Mouse (Mus musculus): ENCODE measurements around the gene Ier2. TPM values are rescaled to one million over a fixed set of nuclear protein-coding genes. Genes with fewer than 3 reads are reported as not detected.
"Not testable (repeated sequence)": the region's sequence is repeated elsewhere in the genome, so short reads cannot be mapped to it uniquely, and the experiment has no call there.

Gene Ier2
- polyA plus RNA-seq, 1 experiment, result 333 TPM

GRCm38 (mm10) chr8:84634849-84635304 lies 27.8 kb downstream of the Ier2 start:
- Histone ChIP-seq H3K9me3 (peaks cover 6% of the 10 kb centered on the region), H3K4me3 (replicated peaks) (no peak overlapping the region), H3K36me3 (replicated peaks; ENCODE audit: low read length) (no peaks in the 10 kb centered on the region), H3K27me3 (replicated peaks) (peaks cover 53% of the 10 kb centered on the region), H3K4me1 (peaks cover 5% of the 10 kb centered on the region)
- TF ChIP-seq GATA1 (IDR thresholded peaks at IDR 0.05; ENCODE audit: borderline replicate concordance, low read length), result no peak
- no peak for TF ChIP-seq FLI1 (IDR thresholded peaks at IDR 0.05; ENCODE audit: low read length)

- Histone ChIP-seq H3K27me3 (replicated peaks) (peaks cover 55% of the 10 kb centered on the region), H3K4me1 (peaks cover 5% of the 10 kb centered on the region), H3K9me3 (peaks cover 6% of the 10 kb centered on the region), H3K36me3 (replicated peaks; ENCODE audit: low read length) (no peaks in the 10 kb centered on the region), H3K4me3 (replicated peaks) (no peak overlapping the region)
- TF ChIP-seq GATA1 (IDR thresholded peaks at IDR 0.05; ENCODE audit: borderline replicate concordance, low read length), result no peak
Measured at GRCm38 (mm10) chr8:84633841-84634584, 28.6 kb downstream of the Ier2 start.

DNA sequence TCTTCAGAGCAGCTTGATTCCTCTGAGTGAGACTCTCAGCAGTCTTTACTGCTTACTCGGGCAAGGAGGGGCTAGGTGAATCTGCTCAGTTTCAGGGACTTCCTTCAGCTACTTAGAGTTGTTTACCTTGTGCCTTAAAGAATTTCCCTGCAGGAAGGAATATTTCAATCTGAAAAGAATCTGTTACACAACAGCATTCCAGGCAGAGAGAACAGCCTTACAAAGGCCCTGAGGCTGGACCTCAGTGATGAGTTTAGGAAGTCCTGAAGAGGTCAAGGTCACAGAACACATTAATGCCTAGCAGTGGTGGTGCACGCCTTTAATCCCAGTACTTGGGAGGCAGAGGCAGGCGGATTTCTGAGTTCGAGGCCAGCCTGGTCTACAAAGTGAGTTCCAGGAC lies 30.8 kb downstream of the Ier2 start:
- Histone ChIP-seq H3K9me3 (peaks cover 6% of the 10 kb centered on the region), H3K4me1 (no peaks in the 10 kb centered on the region; the same call in 1 of the 2 replicates), H3K4me3 (replicated peaks) (no peak overlapping the region), H3K36me3 (replicated peaks; ENCODE audit: low read length) (no peaks in the 10 kb centered on the region), H3K27me3 (replicated peaks) (peaks cover 42% of the 10 kb centered on the region)
- TF ChIP-seq FLI1 (IDR thresholded peaks at IDR 0.05; ENCODE audit: low read length) (no peak), GATA1 (IDR thresholded peaks at IDR 0.05; ENCODE audit: borderline replicate concordance, low read length) (no peak)

GRCm38 (mm10) chr8:84630145-84630544 lies 32.5 kb downstream of the Ier2 start:
- no peak overlapping the region for H3K4me3 ChIP-seq (replicated peaks)
- H3K9me3 ChIP-seq, result peaks cover 6% of the 10 kb centered on the region
- no peak for TF ChIP-seq FLI1 (IDR thresholded peaks at IDR 0.05; ENCODE audit: low read length)
- no peak for TF ChIP-seq GATA1 (IDR thresholded peaks at IDR 0.05; ENCODE audit: borderline replicate concordance, low read length)
- H3K27me3 ChIP-seq (replicated peaks), result peaks cover 42% of the 10 kb centered on the region
- H3K4me1 ChIP-seq, result no peaks in the 10 kb centered on the region; the same call in 1 of the 2 replicates
- H3K36me3 ChIP-seq (replicated peaks; ENCODE audit: low read length), result no peaks in the 10 kb centered on the region

GRCm38 (mm10) chr8:84629586-84629985 lies 33.1 kb downstream of the Ier2 start:
- Histone ChIP-seq H3K9me3 (peaks cover 6% of the 10 kb centered on the region), H3K4me1 (no peaks in the 10 kb centered on the region; the same call in 1 of the 2 replicates), H3K4me3 (replicated peaks) (no peak overlapping the region), H3K36me3 (replicated peaks; ENCODE audit: low read length) (no peaks in the 10 kb centered on the region), H3K27me3 (replicated peaks) (peaks cover 38% of the 10 kb centered on the region)
- no peak for TF ChIP-seq FLI1 (IDR thresholded peaks at IDR 0.05; ENCODE audit: low read length)
- no peak for TF ChIP-seq GATA1 (IDR thresholded peaks at IDR 0.05; ENCODE audit: borderline replicate concordance, low read length)

GRCm38 (mm10) chr8:84623425-84623824 lies 39.2 kb downstream of the Ier2 start:
- H3K4me1 ChIP-seq; H3K36me3 ChIP-seq (replicated peaks; ENCODE audit: low read length): not testable (repeated sequence)

GRCm38 (mm10) chr8:84621102-84621625 lies 41.5 kb downstream of the Ier2 start:
- no peaks in the 10 kb centered on the region for H3K36me3 ChIP-seq (replicated peaks; ENCODE audit: low read length)
- H3K4me1 ChIP-seq, result no peaks in the 10 kb centered on the region
- peaks cover 53% of the 10 kb centered on the region for H3K27me3 ChIP-seq (replicated peaks)
- TF ChIP-seq GATA1 (IDR thresholded peaks at IDR 0.05; ENCODE audit: borderline replicate concordance, low read length) (no peak), FLI1 (IDR thresholded peaks at IDR 0.05; ENCODE audit: low read length) (no peak)
- no peak overlapping the region for H3K4me3 ChIP-seq (replicated peaks)
- H3K9me3 ChIP-seq, result no peaks in the 10 kb centered on the region

More at GRCm38 (mm10) chr8:84623425-84623824, 39.2 kb downstream of the Ier2 start:
- H3K27me3 ChIP-seq (replicated peaks), result peaks cover 43% of the 10 kb centered on the region
- not testable (repeated sequence) for H3K9me3 ChIP-seq; H3K4me3 ChIP-seq (replicated peaks)

DNA sequence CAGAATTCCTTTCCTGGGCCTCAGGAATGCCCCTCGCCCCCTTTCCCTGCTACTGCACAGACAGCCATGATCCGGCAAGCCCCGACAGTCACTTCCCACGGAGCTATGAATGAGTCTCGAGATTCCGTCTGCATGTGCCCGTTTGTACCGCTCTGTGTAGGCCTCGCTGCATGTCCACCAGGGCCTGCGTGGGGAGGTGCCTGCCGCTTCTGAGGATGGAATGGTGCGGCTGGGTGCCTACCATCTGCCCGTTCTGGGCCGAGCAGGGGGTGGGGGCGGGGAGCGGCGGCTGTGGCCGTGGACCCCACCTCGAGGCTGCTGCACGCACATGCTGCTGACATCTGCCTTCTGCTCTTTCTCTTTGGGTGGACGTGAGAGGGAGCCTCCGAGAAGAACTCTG lies 45.6 kb downstream of the Ier2 start:
- TF ChIP-seq GATA1 (IDR thresholded peaks at IDR 0.05; ENCODE audit: borderline replicate concordance, low read length) (no peak), FLI1 (IDR thresholded peaks at IDR 0.05; ENCODE audit: low read length) (no peak)
- Histone ChIP-seq H3K4me1 (no peaks in the 10 kb centered on the region), H3K36me3 (replicated peaks; ENCODE audit: low read length) (no peaks in the 10 kb centered on the region), H3K27me3 (replicated peaks) (peaks cover 68% of the 10 kb centered on the region), H3K4me3 (replicated peaks) (no peak overlapping the region), H3K9me3 (no peaks in the 10 kb centered on the region)

DNA sequence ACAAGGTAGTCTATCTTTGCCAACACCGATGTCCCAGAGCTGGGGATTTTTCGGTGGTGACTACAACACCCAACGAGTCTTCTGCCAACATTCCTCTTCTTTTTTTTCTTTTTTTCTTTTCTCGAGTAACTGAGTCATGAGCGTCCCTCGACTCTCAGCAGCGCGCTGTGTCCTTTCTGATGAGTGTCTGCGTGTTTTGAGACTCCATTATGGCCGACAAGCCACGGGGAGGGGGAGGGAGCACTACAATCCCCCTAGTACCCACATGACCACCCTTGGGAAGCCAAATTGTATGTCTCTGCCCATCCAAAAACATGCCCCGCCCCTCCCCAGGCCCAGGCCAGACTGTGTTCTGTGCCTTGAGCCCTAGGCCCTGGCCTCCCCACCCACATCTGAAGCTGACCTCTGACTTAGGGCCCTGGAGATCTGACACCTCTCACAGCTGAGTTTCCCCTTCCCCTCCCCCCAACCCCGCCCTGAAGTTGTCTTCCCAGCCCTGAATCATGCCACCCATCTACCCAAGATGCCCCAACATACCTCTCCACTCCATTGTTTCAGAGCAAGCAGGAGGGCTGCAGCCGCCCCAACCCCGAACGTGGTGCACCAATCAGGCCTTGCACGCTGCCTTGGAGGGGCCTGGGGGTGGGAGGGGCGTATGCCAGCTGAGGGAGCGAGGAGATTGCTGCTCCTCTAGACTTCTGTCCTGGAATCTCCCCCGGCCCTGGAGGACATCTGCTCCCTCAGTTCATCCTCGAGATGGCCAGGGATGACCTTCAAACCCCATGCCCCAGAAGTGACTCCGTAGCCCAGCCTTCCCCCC lies 46.8 kb downstream of the Ier2 start:
- no peak overlapping the region for H3K4me3 ChIP-seq (replicated peaks)
- peaks cover 71% of the 10 kb centered on the region for H3K27me3 ChIP-seq (replicated peaks)
- no peaks in the 10 kb centered on the region for H3K36me3 ChIP-seq (replicated peaks; ENCODE audit: low read length)
- H3K4me1 ChIP-seq, result no peaks in the 10 kb centered on the region
- TF ChIP-seq GATA1 (IDR thresholded peaks at IDR 0.05; ENCODE audit: borderline replicate concordance, low read length) (no peak), FLI1 (IDR thresholded peaks at IDR 0.05; ENCODE audit: low read length) (no peak)
- H3K9me3 ChIP-seq, result no peaks in the 10 kb centered on the region
